Mouse (Mus musculus) G1E-ER4 (cell line): ENCODE measurements around the gene Btbd8. TPM values are rescaled to one million over a fixed set of nuclear protein-coding genes. Genes with fewer than 3 reads are reported as not detected.

Experiments used
- GATA1 ChIP-seq: IDR thresholded peaks from one replicate; pipeline ENCODE4 v1.8.0; 2012; ENCODE audit warnings: low read length, inconsistent platforms
- polyA plus RNA-seq: library from polyadenylated mRNA; stranded (reverse); fragments of >175 nt; gene quantifications from 2 replicates; pipeline ENCODE4 v1.2.3, GENCODE M21; 2012

Btbd8 gene
- polyA plus RNA-seq, result 1.7 and 1.8 TPM in 2 replicates

DNA sequence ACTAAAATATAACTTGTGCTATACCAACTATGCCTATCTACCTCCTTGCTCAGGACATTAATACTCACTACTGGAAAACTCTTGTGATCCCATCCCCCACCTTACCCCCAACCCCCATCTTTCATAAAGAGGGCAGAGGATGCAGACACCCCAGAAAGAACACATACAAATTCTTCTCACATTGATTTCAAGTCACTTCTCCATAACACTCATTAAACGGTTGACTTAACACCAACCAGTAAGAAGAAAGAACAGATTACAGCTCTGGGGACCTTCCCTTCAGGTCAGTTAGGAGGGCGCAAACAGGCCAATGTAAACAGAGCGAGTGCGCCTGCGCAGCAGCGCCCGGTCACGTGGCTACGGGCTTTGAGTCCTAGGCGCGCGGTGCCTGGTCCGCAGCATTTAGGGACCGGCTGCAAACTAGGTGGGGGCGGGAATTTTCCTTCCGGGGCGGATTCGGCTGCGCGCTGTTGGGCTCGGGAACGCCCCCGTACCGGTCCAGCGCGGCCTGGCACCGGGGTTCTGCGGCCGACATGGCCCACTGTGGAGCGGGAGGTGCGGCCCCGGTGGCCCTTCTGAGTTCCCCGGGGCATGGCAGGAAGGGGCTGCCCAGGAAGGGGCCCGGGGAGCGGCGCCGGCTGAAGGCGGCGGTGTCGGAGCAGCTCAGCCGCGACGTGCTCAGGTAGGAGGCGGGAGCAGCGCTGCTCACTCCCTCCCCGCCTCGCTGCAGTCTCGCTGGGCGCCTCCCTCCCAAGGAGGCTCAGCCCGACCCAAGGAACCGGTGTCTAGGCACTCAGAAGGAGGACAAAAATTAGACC, at the start of gene Btbd8:
Gene Btbd8, plus strand, starts transcription at position 534 of the 818 bp plus-strand sequence.
- TF ChIP-seq GATA1, result no peak

- no peak for TF ChIP-seq GATA1
Observed at GRCm38 (mm10) chr5:107389373-107389772, 48.4 kb upstream of the Btbd8 start.

- no peak for TF ChIP-seq GATA1
Observed at GRCm38 (mm10) chr5:107394437-107394836, 43.4 kb upstream of the Btbd8 start.

- no peak for TF ChIP-seq GATA1
Observed at GRCm38 (mm10) chr5:107402436-107402835, 35.4 kb upstream of the Btbd8 start, which contains the start of gene Ephx4. Gene Ephx4, plus strand, starts transcription at chr5:107402736.

- TF ChIP-seq GATA1, result no peak
Observed at GRCm38 (mm10) chr5:107403011-107403946, 34.5 kb upstream of the Btbd8 start.

DNA sequence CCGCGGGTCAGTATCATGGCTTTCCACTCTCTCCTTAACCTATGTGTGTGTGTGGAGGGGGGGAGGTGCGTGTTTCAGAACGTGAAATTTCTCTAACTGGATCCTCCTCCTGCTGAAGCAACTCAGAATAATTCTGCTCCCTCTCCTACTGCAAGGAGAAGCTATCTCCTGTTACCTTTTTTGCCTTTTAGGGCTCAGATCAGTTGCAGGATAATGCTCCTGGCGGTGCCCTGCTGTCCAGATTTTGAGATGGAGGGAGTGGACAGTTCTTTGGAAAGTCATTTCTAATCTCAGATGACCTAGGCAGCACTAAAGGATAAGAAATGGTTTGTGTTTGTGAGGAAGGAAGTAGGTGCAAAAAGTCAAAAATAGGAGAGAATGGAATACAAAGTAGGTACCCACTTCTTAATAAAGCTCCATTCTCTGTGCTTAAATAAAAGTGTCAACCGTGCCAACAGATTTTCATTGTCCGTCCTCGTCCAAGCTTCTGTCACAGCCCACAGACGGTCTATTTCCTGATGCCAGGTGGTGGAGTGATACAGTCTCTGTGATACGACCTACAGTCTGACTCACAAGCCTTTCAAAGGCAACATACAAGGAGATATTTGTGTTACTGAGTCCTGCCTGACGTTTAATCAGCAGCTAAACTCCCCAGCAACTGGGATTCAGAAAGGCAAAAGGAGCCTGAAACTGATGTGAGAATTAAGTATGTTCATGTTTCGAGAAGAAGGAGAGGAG, 33.7 kb upstream of the Btbd8 start:
- TF ChIP-seq GATA1, result no peak

DNA sequence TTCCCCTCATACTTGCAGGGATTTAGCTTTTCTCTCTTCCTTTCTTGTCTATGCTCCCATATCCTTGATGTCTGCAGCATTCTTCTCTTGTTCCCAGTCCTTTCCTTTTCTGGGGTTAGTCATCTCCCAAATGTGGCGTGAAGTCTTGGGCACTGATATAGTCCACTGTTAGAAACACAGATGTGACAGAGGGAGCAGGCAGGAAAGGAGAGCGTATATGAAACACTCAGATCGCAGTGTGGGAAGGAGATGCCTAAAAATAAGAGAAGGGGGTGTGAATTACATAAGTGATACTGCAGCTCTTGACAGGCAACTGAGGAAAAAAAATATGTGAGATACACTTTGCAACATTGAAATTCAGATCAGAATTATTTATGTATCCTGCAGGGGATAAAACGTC, 32.4 kb upstream of the Btbd8 start:
- no peak for TF ChIP-seq GATA1

GRCm38 (mm10) chr5:107410305-107410704, 27.5 kb upstream of the Btbd8 start:
- TF ChIP-seq GATA1, result no peak

- TF ChIP-seq GATA1, result no peak
Observed at GRCm38 (mm10) chr5:107411326-107411725, 26.5 kb upstream of the Btbd8 start.

DNA sequence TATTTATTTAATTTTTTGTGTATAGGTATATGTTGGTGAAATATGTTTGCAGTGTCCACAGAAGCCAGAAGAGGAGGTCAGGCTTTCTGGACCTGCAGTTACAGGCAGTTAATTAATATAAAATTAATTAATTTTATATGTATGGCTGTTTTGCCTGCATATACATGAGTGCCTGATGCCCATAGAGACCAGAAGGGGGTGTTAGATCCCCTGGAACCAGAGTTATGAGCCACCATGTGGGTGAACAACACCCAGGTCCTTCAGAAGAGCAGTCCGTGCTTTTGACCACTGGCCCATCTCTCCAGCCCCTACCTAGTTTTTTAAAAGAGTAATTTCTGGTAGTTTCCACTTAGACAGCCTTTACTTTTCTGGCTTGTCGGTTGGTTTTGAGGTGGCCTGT, 25.5 kb upstream of the Btbd8 start:
- TF ChIP-seq GATA1, result no peak

DNA sequence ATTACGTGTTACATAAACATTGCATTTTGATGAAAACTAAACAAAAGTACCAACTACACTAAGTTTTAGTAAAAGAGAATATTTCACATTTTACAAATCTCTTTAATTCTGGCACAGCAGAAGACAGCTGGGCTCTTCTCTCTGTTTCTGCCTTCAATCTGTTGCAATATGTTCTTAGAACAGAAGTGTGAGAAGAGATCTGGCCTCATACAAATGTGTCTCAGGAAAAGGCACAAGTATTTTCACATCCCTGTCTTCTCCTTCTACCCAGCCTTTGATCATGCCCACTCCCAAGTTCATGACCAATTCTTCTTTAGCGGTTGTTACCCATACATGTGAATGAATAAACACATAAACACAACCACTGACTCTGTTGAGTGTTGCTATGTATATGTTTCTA, 22.7 kb upstream of the Btbd8 start:
- no peak for TF ChIP-seq GATA1

DNA sequence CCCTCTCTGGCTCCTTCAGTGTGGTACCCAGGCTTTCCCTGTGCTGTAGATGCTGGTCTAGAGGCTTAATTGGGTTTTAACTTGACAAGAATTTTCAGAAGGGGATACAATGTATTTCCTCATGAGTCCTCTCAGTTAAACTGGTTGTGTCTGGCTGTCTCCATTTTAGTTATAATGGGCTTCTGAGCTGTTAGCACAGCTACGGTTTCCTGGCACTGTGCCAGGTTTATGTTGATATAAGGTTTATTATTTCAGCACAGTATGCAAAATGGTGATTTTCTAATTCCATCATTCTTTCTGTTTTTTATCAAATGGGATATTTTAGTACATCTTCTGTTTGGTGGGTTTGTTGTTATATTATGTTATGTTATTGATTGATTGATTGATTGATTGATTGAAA, 16.1 kb upstream of the Btbd8 start:
- TF ChIP-seq GATA1, result no peak

GRCm38 (mm10) chr5:107431249-107431648, 6.5 kb upstream of the Btbd8 start, which contains the start of gene Lpcat2b:
Gene Lpcat2b, plus strand, starts transcription at chr5:107431549.
- TF ChIP-seq GATA1, result no peak

- no peak for TF ChIP-seq GATA1
Observed at GRCm38 (mm10) chr5:107434001-107434400, 3.8 kb upstream of the Btbd8 start.

GRCm38 (mm10) chr5:107436185-107436584, 1.6 kb upstream of the Btbd8 start:
- TF ChIP-seq GATA1, result no peak

GRCm38 (mm10) chr5:107436587-107437209, 1.1 kb upstream of the Btbd8 start:
- TF ChIP-seq GATA1, result no peak
